Mouse (Mus musculus) cerebellum, adult 2 months (tissue): ENCODE results near the gene Sin3b.

Source experiments
- CTCF ChIP-seq: fragments of 200-500 bp; IDR thresholded peaks from 2 replicates; pipeline ENCODE4 v1.5.1; 2011; ENCODE audit warnings: low read depth, mild to moderate bottlenecking, control low read depth, low read length, moderate library complexity, borderline replicate concordance; ENCODE audit not compliant: insufficient read depth
- POLR2A ChIP-seq: fragments of 200-500 bp; IDR thresholded peaks from 2 replicates; pipeline ENCODE4 v1.6.1; 2011; ENCODE audit warnings: low read length, control low read depth, borderline replicate concordance; ENCODE audit not compliant: insufficient read depth

DNA sequence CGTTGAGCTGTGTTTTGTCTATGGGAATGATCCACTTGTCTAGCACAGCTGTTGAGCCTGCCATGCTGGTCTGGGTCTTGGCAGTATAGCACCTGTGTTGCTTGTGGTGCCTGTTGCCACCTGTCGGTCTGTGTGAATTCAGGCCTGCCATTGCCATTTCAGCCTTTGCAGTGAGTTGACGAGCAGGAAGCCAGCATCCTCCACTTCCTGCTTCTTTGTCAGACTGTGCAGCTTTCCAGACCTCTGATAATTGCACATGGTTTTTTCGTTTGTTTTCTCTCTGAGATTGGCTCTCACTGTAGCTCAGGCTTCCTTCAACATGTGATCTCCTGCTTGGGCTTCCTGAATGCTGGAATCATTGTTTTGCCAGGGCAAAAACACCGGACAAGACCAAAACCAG is 11.9 kb downstream of the Sin3b start:
- TF ChIP-seq POLR2A = no peak
- TF ChIP-seq CTCF = no peak
